Mouse (Mus musculus): ENCODE data around the gene Zfp410. TPM values are rescaled to one million over a fixed set of nuclear protein-coding genes. Genes with fewer than 3 reads are reported as not detected.

Gene Zfp410
- polyA plus RNA-seq, 1 experiment = 29.4 TPM

Other genes with a start within 250 kb of the Zfp410 start
- gene Acot5, start 247.5 kb upstream of the Zfp410 start, polyA plus RNA-seq (2012; rRNA removed) = 0.15 TPM in 1 of 2 replicates, not detected in the other
- gene Acot6, start 216.2 kb upstream of the Zfp410 start, polyA plus RNA-seq (2012; rRNA removed) = 0.63 and 0.78 TPM in 2 replicates
- gene Dnal1, start 202.5 kb upstream of the Zfp410 start, polyA plus RNA-seq (2012; rRNA removed) = 0.69 and 1.2 TPM in 2 replicates
- gene Pnma1, start 168.4 kb upstream of the Zfp410 start, polyA plus RNA-seq (2012; rRNA removed) = 0.16 and 0.22 TPM in 2 replicates
- 9.1 and 15.3 TPM in 2 replicates for gene Elmsan1, start 98.0 kb upstream of the Zfp410 start, polyA plus RNA-seq (2012; rRNA removed)
- 9.4 and 13.3 TPM in 2 replicates for gene Ptgr2, start 31.6 kb upstream of the Zfp410 start, polyA plus RNA-seq (2012; rRNA removed)
- gene Coq6, start 44.8 kb downstream of the Zfp410 start, polyA plus RNA-seq (2012; rRNA removed) = 43.2 and 49.7 TPM in 2 replicates
- gene Fam161b, start 45.0 kb downstream of the Zfp410 start, polyA plus RNA-seq (2012; rRNA removed) = 0.62 and 0.64 TPM in 2 replicates
- 16.7 and 33.8 TPM in 2 replicates for gene Entpd5, start 92.2 kb downstream of the Zfp410 start, polyA plus RNA-seq (2012; rRNA removed)
- 0.04 and 0.10 TPM in 2 replicates for gene Bbof1, start 92.2 kb downstream of the Zfp410 start, polyA plus RNA-seq (2012; rRNA removed)
- 4.2 and 4.7 TPM in 2 replicates for gene Rnf113a2, start 100.3 kb downstream of the Zfp410 start, polyA plus RNA-seq (2012; rRNA removed)
- 4.7 and 7.5 TPM in 2 replicates for gene Aldh6a1, start 134.2 kb downstream of the Zfp410 start, polyA plus RNA-seq (2012; rRNA removed)
- 6.4 and 7.6 TPM in 2 replicates for gene Lin52, start 134.6 kb downstream of the Zfp410 start, polyA plus RNA-seq (2012; rRNA removed)

Data from large intestine, adult 2 months (tissue).